Mouse (Mus musculus): ENCODE measurements around the gene Ccdc182.

The Ccdc182 gene

GRCm38 (mm10) chr11:88293631-88294393, at the start of gene Ccdc182:
Ccdc182 (plus strand) TSS chr11:88294058.
- no peak for DNase-seq (ENCODE audit: low spot score in 2 of 2)

GRCm38 (mm10) chr11:88245581-88246170, 48.2 kb upstream of the Ccdc182 start:
- peak; percentile 47 to 61 for DNase-seq (ENCODE audit: low spot score in 2 of 2)

- no peak for DNase-seq (ENCODE audit: low spot score in 2 of 2)
Measured at GRCm38 (mm10) chr11:88248636-88249035, 45.2 kb upstream of the Ccdc182 start.

- DNase-seq (ENCODE audit: low spot score in 2 of 2), result no peak
Measured at GRCm38 (mm10) chr11:88250568-88250967, 43.3 kb upstream of the Ccdc182 start.

GRCm38 (mm10) chr11:88251295-88251694, 42.6 kb upstream of the Ccdc182 start:
- DNase-seq (ENCODE audit: low spot score in 2 of 2), result no peak

- DNase-seq (ENCODE audit: low spot score in 2 of 2), result peak; percentile 77 to 87
Measured at GRCm38 (mm10) chr11:88251972-88252766, 41.7 kb upstream of the Ccdc182 start.

GRCm38 (mm10) chr11:88252767-88253513, 40.9 kb upstream of the Ccdc182 start:
- DNase-seq (ENCODE audit: low spot score in 2 of 2), result no peak

GRCm38 (mm10) chr11:88253514-88254167, 40.2 kb upstream of the Ccdc182 start:
- DNase-seq (ENCODE audit: low spot score in 2 of 2), result no peak

- DNase-seq (ENCODE audit: low spot score in 2 of 2), result no peak
Measured at GRCm38 (mm10) chr11:88257700-88258099, 36.2 kb upstream of the Ccdc182 start.

- DNase-seq (ENCODE audit: low spot score in 2 of 2), result no peak
Measured at GRCm38 (mm10) chr11:88258212-88258611, 35.6 kb upstream of the Ccdc182 start.

- no peak for DNase-seq (ENCODE audit: low spot score in 2 of 2)
Measured at GRCm38 (mm10) chr11:88260463-88260862, 33.4 kb upstream of the Ccdc182 start.

- no peak for DNase-seq (ENCODE audit: low spot score in 2 of 2)
Measured at GRCm38 (mm10) chr11:88264889-88265288, 29.0 kb upstream of the Ccdc182 start.

GRCm38 (mm10) chr11:88266311-88266710, 27.5 kb upstream of the Ccdc182 start:
- DNase-seq (ENCODE audit: low spot score in 2 of 2), result no peak

GRCm38 (mm10) chr11:88271870-88272269, 22.0 kb upstream of the Ccdc182 start:
- no peak for DNase-seq (ENCODE audit: low spot score in 2 of 2)

- DNase-seq (ENCODE audit: low spot score in 2 of 2), result no peak
Measured at GRCm38 (mm10) chr11:88274111-88274879, 19.6 kb upstream of the Ccdc182 start.

- no peak for DNase-seq (ENCODE audit: low spot score in 2 of 2)
Measured at GRCm38 (mm10) chr11:88274901-88275498, 18.9 kb upstream of the Ccdc182 start.

GRCm38 (mm10) chr11:88275949-88276348, 17.9 kb upstream of the Ccdc182 start:
- no peak for DNase-seq (ENCODE audit: low spot score in 2 of 2)

GRCm38 (mm10) chr11:88276534-88277308, 17.1 kb upstream of the Ccdc182 start:
- peak; percentile 10 to 18 for DNase-seq (ENCODE audit: low spot score in 2 of 2)

GRCm38 (mm10) chr11:88279006-88279405, 14.9 kb upstream of the Ccdc182 start:
- DNase-seq (ENCODE audit: low spot score in 2 of 2), result no peak
